Mouse (Mus musculus) adrenal gland, adult 18-20 months (tissue): Measurements from ENCODE around the gene Sae1. TPM values are rescaled to one million over a fixed set of nuclear protein-coding genes. Genes with fewer than 3 reads are reported as not detected.
"Not testable (repeated sequence)": the region's sequence is repeated elsewhere in the genome, so short reads cannot be mapped to it uniquely, and the experiment has no call there.

ENCODE experiments used
- DNase-seq, 2 experiments: peaks; one replicate each; pipeline ENCODE4 v3.0.0; 2021 to 2022; ENCODE audit warnings: low spot score in 2 of 2
- total RNA-seq, 2 experiments: library from RNA; stranded (reverse); gene quantifications; 1 replicate in 1 of 2; 2 replicates in 1 of 2; pipeline ENCODE4 v1.2.3; 2021

Sae1 gene
- total RNA-seq, 2 experiments from 2014 or later: 57.0 to 61.8 TPM

- DNase-seq: peak in 1 of 2 experiments; percentile 44
Measured at GRCm38 (mm10) chr7:16311453-16312004, 76.1 kb downstream of the Sae1 start.

- DNase-seq: peak; percentile 27 to 50
Measured at GRCm38 (mm10) chr7:16310521-16311452, 76.8 kb downstream of the Sae1 start.

- peak; percentile 84 to 90 for DNase-seq
Measured at GRCm38 (mm10) chr7:16310020-16310520, 77.5 kb downstream of the Sae1 start.

- DNase-seq: peak; percentile 93 to 97
Measured at GRCm38 (mm10) chr7:16309318-16310019, 78.1 kb downstream of the Sae1 start.

GRCm38 (mm10) chr7:16308555-16309317, 78.9 kb downstream of the Sae1 start:
- no peak for DNase-seq

DNA sequence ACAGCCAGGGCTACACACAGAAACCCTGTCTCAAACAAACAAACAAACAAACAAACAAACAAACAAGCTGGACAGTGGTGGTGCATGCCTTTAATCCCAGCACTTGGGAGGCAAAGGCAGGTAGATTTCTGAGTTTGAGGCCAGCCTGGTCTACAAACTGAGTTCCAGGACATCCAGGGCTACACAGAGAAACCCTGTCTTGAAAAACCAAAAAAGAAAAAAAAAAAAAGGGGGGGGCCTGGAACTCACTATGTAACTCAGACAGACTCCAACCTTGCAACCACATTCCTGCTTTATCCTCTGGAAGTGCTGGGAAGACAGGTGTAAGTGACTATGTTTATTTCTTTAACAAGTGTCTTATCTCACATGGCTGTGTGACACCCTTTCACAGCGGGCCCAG, 79.5 kb downstream of the Sae1 start, which contains the start of gene Bbc3:
TSS of gene Bbc3 (plus strand) at position 301 of the 400 bp plus-strand sequence.
- DNase-seq: not testable (repeated sequence)

DNA sequence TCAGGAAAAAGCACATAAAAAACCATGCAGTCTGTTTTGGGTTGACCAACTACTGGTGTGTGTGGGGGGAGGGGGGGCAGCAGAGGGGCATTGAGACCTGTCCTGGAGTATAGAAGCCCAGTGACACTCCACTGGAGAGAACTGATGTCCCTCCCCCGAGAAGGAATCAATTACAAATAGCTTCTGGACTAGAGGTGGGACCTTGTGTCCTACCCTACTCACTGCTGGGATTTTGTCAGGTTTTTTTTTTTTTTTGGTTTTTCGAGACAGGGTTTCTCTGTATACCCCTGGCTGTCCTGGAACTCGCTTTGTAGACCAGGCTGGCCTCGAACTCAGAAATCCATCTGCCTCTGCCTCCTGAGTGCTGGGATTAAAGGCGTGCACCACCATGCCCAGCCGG, 80.5 kb downstream of the Sae1 start:
- not testable (repeated sequence) for DNase-seq

- DNase-seq: peak; percentile 83 to 87
Measured at GRCm38 (mm10) chr7:16299419-16300035, 88.1 kb downstream of the Sae1 start.

DNA sequence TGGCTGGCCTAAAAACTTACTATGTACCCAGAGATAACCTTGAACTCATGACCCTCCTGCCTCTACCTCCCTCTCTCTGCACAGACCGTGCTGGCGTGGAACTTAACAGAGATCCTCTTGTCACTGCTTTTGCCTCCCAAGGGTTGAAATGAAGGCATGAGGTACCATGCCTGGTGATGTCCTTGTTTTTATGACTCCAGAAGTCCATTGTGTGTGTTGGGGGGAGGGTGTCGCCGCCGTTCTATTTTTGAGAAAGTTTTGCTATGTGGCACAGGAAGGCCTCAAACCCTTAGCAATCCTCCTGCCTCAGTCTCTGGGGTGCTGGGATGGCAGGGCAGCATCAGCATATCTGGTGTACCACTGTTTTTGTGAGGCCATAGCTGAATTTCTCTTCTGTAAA, 88.7 kb downstream of the Sae1 start:
- no peak for DNase-seq

GRCm38 (mm10) chr7:16297616-16298015, 90.0 kb downstream of the Sae1 start:
- no peak for DNase-seq

DNA sequence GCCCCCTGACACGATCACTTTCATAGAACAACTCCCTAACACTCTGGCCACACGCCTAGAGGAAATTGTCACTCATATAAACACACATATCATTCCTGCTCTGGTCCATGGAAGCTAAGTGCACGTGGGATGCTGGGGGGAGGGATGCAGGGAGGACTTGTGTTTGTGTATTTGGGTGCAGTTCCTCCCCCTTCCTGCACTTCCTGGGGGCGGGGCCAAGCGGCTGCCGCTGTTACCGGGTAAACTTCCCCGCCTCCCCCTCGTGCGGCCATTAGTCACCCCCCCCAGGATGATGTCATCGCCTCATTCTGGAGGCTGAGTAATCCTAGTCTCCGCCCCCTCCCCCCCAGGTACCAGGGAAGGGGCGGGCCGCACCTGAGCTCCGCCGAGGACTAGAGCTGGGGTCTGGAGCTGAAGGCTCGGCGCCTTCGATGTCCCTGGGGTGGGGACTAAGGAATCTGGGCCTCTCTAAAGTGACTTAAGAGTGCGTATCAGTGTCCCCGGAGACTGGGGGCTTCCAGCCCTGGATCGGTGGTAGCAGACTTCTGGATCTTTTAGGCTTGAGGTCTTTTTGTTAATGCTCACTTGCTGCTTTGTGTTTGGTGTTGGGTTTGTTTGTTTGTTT, 90.7 kb downstream of the Sae1 start:
- DNase-seq: peak; percentile 83 to 87

DNA sequence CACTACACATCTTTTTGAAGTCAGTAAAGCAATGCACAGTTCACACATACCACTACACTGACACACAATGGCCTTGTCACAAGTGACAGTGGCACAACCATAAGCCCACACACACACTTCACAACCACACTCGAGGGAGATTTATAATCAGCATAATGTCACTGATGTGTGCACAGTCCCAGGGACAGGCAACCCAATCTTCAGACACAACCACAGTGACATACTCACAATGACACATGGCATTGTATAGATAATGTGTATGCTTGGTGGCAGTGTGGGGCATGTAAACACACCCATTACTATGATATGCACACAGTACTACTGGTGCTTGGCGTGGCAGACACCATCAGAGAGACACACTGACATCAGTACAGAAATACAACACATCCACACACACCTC, 91.5 kb downstream of the Sae1 start:
- no peak for DNase-seq

DNA sequence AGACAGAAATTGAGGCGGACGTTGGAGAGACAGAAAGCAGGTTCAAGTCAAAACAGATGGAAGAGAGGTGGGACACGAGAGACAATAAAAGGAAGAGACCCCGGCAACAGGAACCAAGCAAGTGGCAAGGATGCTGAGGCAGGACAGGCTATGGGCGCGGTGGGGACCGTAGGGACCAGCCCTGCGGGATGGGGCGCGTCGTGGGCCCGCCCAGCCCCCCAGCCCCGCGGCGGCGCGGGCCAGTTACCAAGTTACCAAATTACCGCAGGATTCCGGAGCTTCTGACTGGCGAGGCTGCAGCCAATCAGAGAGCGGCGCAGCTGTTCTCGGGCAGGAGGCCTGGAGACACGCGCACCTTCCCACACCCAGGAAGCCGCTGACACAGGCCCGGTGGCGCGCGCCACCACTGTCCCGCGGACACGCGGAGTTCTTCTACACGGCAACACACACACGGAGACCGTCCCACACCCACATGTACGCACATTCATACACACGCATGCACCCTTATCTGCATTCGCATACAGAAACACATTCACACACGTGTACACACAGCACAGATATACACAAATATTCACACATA, 92.2 kb downstream of the Sae1 start:
- peak; percentile 71 to 73 for DNase-seq

DNA sequence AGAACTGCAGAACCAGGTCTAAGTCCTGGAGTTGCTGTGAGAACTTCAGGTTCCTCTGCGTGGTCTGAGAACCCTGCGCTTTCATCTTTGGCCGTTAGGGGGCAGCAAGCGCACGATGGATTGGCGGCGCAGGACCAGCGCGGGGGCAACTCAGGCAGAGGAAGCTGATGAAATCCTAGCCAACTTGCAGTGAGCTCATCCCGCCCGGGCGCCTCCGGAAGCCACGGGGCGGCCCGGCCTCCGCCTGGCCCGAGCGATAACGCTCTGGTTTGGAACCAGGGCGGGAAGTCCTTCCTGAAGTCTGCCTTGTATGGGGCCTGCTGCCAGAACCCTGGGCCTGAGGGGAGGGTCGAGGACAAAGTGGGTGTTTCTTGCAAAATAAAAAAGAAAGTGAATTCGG, 92.8 kb downstream of the Sae1 start:
- peak; percentile 96 to 97 for DNase-seq

GRCm38 (mm10) chr7:16294346-16294745, 93.3 kb downstream of the Sae1 start:
- DNase-seq: no peak

- no peak for DNase-seq
Measured at GRCm38 (mm10) chr7:16287791-16288190, 99.8 kb downstream of the Sae1 start.

GRCm38 (mm10) chr7:16287016-16287415, 100.6 kb downstream of the Sae1 start:
- DNase-seq: no peak

GRCm38 (mm10) chr7:16286026-16286961, 101.3 kb downstream of the Sae1 start, which contains the start of gene Ccdc9:
TSS of gene Ccdc9 (minus strand) at chr7:16286795.
- peak; percentile 99 for DNase-seq
